Mouse (Mus musculus) adipocyte (in vitro differentiated cells): Measurements from ENCODE around the gene Gk2.

Source experiments
- DNase-seq: peaks from one replicate; pipeline ENCODE4 v3.0.0-alpha.2; 2016; ENCODE audit warnings: low spot score

The Gk2 gene

DNA sequence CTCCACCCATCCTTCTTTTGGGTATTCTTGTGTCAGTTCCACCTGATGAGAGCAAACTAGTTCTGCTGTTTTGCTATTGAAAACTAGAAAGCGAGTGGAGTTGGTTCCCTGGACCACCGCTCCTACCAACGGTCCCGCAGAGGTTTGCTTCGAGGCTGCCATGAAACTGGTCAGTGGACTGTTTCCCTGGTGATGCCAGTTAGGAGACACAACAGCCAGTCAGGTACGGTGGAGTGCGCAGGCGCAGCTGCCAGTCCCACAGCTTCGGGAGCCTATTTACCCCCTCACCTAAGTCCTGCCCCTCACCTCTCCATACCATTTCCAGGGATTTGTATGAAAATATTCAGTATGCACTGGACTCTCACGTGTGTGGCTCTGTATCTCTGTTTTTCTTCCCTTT lies at the start of gene Gk2:
Gk2 (minus strand) TSS at position 206 of the 400 bp plus-strand sequence.
- no peak for DNase-seq

DNA sequence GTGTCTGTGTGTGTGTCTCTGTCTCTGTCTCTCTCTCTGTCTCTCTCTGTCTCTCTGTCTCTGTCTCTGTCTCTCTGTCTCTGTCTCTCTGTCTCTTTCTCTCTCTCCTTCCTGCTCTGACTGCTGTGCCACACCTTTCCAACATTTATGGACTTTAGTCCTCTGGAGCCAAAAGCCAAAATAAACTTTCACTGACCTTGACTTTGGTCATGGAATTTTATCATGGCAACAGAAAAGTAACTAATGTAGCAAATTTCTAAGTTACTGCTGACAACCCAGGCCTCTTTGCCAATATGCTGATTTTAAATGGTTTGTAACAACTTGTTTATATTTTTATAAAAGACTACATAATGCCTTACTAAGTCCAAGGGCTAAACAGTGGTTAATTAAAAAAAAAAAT lies 41.2 kb upstream of the Gk2 start:
- no peak for DNase-seq

DNA sequence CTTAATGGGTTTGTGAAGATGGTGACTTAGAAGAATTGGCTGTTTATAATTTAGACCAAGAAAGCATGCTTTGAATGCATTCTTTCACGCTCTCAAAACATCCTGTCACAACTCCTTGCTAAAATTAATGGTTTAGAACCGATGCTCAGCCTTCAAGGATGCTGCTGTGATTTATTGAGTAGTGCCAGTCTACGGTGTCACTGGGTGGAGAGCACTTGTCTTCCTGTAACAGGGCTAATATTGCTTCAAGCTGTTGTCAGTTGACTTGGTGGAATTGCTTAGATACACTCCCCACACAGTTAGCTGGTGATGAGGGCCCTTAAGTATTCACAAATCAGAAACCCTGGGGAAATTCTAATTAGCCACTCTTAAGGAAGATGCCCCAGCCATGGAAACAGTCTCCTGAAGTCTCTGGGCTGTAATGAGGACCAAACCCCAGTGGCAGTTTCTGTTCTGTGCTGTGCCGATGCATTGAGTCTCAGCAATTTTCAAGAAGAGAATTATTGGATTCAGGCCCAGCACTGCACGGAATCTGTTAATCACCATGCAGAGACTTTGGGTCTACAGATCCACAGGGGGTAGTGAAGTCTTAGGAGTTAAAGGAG lies 38.8 kb upstream of the Gk2 start:
- no peak for DNase-seq

DNA sequence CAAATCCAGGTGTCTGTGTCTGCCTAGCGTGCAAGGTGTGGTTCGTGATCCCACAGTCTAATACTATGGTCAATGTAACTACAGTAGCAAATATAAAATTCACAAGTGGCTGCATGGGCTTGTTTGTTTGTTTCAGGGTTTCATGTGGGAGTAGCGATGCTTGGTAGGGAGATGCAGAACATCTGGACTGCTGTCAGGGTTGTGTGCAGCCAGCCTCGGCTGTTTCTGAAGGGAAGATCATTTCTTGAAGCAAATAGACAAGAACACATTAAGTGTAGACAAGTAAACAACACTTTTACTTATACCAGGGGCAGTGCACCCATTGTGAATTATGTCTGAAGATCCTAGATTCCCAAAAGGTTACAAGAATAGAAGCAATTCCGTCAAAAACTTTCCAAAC lies 36.6 kb upstream of the Gk2 start:
- no peak for DNase-seq

DNA sequence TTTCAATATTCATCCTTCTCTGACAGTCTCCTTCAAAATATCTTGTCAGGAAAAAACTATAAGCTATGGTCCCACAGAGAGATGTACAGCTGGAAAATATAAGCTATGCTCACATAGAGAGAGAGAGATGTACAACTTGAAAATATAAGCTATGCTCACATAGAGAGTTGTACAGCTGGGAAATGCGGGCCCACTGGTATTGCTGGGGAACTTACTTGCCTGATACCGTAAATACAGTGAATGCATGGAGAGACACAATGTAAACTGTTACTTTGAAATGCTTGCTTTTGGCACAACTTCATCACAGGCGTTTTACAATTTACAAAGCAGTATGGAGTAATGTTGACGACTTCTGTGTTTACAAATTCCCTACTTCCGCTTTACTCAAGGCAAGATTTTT lies 29.3 kb upstream of the Gk2 start:
- no peak for DNase-seq

DNA sequence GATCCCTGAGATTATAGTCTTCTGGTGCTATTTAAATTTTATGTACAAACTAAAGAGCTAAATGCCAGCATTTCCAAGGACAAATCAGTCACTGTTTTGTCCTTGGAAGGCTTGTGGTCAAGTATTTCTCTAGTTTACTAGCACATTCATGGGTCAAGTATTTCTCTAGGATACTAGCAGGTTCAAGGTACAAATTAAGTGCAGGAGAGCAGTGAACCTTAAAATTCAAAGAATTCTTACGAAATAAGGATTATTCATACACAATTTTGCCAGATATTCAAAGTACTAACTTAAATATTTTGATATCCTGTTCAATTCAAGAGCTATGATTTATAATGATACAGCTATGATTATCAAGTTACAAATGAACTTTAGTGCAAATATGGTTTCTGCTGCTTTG lies 23.2 kb upstream of the Gk2 start:
- no peak for DNase-seq

DNA sequence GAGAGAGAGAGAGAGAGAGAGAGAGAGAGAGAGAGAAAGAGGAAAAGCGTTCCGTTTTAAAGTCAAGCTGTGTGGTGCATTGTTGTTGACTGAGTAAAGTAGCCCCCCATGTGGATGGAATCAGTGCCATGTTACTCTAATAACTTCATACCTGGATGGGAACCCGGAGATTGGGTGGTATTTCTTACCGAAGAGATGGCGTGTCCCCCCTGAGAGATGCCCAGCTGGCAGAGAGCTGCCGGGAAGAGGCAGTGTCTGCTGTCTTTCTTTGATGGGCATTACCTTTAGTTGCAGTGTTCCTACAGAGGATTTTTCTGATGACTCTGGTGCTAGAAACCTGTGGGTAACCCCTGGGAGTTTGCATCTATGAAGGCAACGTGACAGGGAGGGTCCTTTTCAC lies 10.4 kb upstream of the Gk2 start:
- no peak for DNase-seq

DNA sequence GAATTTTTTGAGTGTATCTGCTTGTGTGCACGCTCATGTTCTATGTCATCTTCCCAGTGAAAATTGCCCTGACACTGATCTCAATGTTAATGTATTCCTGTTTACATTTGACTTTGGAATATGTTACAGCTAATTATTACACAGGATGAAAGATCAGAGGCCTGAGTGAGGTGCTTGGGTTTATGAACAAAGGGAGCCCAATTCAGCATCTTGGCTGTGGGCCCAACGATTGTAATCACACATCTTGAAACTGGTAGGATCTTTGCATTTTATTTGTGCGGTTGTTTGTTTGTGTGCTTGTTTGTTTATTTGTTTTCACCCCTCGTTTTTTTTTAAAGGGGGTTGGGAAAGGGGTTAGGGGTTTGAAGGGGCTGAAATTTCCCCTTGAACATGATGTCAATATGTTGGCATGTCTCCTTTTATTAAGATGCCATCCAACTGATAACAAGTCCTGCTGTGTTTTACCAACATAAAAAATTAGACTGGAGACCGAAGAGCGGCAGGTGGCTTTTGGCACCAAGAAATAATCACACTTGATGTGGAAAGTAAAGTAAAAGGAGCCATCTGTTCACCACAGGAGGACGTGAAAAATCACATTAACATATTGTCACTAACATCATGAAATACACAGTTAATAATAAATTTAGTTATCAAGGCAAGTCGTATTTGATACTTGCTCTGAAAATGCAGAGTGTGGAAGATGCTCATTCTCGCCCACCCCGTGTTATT lies 9.8 kb upstream of the Gk2 start:
- no peak for DNase-seq

DNA sequence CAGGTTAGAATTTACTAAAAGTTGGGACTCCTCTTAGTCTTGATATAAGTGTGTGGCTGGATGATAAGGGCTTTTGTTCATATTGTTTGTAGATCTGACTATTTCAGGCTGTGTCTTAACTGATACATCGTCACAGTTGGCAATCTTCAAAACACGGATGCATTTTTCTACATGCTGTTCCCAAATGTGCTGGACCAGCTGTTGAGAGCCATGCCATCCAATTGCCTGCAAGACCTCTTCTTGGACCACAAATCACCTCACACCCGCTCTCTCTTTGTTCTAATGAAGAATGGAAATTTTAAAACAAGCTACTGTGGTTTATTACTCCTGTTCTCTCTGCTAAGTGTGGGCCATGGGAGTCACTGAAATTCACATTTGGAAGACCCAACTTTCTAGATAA lies 9.1 kb upstream of the Gk2 start:
- no peak for DNase-seq

DNA sequence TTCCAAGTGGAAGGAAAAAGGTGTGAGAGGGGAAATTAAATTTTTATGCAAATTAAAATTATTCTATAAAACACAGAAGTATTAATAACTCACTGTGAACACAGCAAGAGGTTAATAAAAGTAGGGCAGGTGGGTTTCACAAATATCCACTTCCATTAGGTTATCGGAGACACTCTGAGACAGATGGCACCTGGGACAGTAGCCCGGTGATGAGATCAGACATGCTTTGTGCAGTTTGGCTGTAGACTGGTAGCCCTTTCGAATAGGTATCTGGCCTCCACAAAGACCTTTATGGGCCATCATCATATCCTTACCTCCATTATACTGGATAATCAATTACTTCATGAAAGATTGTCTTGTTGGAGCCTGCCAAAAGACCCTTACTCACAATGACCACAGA lies 6.0 kb upstream of the Gk2 start:
- no peak for DNase-seq

DNA sequence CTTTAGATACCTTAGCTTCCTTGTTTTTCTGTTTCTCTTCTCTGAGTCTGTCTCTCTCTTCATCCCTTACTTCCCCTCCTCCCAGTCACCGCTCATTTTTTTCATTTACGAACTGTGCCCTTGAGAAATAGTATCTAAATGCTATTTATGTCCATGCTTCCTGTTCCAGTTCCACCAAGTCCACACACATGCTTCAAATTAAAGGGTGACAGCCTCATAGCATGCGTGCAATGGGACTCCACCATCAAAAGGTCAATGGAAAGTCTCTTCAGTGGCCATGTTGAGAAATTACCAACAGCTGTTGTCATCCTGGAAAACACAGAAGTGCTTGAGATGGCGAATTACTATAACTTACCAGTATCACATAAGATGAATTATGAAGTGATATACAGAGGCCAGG lies 5.4 kb downstream of the Gk2 start:
- DNase-seq: no peak

DNA sequence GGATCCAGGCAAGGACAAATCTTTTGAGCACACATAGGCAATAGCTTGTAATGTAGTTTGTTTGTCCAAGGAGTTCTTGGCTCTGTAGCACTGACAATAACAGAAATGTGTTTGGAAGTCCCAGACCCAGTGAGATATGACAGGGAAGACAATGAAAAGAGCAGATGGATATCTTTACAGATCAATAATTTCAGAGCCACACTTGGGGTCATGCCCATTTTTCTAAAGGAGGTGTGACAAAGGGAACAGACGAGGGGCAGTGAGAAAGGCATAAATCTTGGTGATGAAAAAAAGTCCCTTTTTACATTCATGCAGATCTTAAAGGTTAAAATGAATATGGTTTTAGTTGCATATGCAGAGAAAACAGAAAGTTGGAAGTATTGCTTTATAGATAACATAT lies 12.6 kb downstream of the Gk2 start:
- no peak for DNase-seq

DNA sequence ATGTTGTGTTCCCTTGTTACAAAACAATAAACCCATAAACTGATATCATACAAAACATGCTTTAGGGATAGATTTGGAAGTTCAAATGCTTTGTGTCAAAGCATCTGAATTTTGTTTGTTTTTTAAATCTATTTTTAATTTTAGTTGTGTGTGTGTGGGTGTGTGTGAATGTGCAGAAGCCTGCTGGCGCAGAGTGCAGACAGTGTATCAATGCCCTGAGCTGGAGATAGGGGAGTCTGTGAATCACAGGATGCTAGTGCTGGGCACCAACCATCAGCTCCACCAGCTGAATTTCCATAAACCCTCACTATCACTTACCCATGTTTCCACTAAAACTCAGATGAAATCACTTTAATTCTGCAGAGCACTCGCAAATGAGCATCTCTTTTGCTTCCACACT lies 24.3 kb downstream of the Gk2 start:
- DNase-seq: no peak

DNA sequence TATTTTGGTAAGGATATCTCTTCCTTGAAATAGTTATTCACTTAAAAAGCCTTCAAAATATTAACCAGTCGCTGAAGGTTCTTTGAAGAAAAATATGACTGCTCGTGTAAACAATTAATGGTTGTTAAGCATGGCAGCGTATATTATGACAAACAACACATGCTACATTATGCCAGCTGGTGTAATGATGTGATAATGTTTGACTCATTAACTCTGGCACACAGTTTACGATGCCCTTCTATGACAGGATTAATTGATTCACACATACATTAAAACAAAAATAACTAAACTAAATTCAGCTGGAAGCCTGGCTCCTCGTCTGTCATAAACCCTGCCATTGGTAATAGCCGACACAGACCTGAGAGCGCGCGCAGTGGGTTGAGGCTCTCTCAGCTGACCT lies 26.8 kb downstream of the Gk2 start:
- DNase-seq: no peak

DNA sequence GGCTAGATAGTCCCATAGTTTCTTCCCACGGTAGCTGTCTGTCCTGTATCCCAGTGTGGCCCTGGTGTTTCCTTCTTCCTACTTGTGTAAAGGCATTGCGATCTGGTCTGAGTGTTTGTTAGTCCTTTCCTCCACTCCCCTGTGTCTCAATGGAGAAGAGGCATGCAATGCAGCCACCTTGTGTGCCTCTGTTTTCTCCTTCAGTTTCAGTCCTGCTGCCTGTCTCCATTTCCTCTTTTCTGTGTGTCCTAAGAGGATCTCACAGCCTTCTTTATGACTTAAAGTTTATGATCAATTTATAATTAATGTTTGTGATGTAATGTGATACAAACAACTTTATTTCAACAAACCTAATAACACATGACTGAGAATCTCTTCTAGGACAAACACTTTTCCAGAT lies 35.2 kb downstream of the Gk2 start:
- no peak for DNase-seq

DNA sequence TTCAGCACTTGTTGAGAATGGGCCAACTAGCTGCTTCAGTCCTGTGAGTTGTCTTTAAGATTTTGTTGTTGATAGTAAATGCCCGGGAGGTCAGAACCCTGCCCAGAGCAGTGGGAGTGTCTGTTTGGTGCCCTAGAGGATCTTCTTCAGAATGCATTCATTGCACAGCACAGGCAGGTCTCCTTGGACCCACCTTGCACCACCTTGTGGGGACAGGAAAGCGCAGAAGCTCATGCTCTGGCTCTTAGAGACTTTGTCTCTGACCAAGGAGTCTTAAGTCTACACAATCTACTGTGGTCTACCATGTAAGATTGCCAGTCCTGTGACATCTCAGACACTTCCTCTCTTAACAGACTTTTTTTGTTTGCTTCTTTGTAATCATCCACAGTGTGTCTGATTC lies 39.6 kb downstream of the Gk2 start:
- no peak for DNase-seq

DNA sequence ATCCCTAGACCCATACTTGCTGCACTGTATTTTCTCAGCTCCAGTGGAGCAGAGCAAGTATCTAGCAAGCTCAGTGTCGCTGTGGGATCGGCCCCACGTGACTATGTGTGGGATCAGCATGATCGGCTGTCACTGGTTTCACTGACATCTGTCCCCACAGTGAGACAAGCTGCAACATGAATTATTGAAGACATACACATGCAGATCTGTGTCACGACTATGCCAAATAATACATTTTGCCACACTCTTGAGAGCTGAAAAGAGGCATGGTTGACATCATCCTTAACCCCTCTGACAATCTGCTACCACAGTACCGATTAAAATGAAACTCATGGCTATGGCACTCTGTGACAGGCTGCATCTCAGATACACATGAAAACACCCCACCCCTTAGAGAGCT lies 41.0 kb downstream of the Gk2 start:
- DNase-seq: no peak

DNA sequence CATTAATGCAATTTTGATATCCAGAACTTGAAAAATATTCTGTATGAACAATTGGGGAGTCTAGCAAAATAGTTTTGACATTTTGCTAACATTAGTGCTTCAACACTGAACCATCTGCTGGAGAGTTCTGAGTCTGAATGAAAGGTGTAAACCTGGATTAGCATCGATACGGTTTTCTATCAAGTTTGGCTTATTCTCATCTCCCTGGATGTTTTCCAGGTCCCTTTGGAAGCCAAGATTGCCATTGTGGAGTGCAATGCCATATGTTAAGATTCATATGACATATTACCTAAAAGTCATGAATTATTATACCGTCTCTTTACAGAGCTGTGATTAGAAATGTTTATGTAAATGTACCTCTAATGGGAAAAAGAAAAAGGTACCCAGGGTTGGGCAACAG lies 43.1 kb downstream of the Gk2 start:
- DNase-seq: no peak

DNA sequence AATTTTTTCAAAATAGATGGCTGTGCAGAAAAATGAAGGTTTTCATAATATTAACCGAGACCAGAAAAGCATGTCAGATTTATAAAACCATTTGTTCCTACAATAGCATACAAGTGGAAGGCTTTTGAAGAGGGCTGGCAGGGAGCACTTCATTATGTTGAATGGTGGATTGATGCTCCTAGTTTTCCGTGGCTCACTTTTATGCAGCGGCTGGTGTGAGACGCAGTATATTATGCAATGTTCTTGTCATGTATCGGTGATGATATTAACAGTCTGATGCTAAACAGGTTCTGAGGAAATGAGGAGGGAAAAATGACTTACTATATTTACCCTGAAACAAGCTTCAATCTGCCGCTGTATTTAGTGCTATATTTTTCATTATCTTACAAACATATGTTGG lies 46.6 kb downstream of the Gk2 start:
- DNase-seq: no peak

DNA sequence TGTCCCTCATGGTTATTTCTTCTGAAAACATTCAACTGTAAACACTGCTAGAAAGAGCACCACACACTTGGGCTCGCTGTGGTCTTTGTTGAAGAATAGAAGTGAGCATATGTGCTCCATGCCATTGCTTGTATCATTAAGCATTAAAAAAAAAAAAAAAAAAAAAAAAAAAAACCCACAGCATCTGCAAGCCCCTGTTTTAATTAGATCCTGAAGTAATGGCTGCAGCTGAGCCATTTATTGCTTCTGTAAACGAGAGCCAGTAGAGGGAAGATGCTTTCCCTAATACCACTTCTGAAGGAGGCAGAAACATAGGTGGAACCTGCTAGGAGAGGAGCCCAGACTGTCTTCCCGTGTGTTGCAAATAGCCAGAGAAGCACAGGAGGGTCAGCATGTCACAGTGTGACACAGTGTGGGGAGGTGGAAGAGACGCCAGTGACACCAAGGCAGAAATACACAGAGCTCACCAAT lies 47.6 kb downstream of the Gk2 start:
- DNase-seq: no peak
